Mouse (Mus musculus) myocyte (in vitro differentiated cells): ENCODE measurements around the gene Bckdhb.

Experiments used
- CEBPB ChIP-seq: IDR thresholded peaks from 2 replicates; pipeline ENCODE4 v1.6.1; 2011; ENCODE audit warnings: mild to moderate bottlenecking, moderate library complexity; ENCODE audit not compliant: poor library complexity, insufficient read depth, severe bottlenecking
- E2F4 ChIP-seq: IDR thresholded peaks from one replicate; pipeline ENCODE4 v1.6.1; 2011; ENCODE audit warnings: mild to moderate bottlenecking, control low read depth, moderate library complexity; ENCODE audit not compliant: insufficient read depth
- MAX ChIP-seq: IDR thresholded peaks from one replicate; pipeline ENCODE4 v1.6.1; 2011; ENCODE audit warnings: low read depth, mild to moderate bottlenecking, control low read depth
- MYOD1 ChIP-seq, 3 experiments: IDR thresholded peaks; one replicate each; pipeline ENCODE4 v1.6.1; 2011; ENCODE audit warnings: control low read depth in 2 of 3, low read depth in 2 of 3, mild to moderate bottlenecking in 2 of 3, moderate library complexity in 1 of 3; ENCODE audit not compliant: insufficient read length in 2 of 3, control insufficient read depth in 1 of 3
- MYOG ChIP-seq, 3 experiments: IDR thresholded peaks; one replicate each; pipeline ENCODE4 v1.6.1; 2011; ENCODE audit warnings: control low read depth in 2 of 3, low read depth in 2 of 3, mild to moderate bottlenecking in 2 of 3; ENCODE audit not compliant: insufficient read length in 2 of 3, control insufficient read depth in 1 of 3, insufficient read depth in 1 of 3
- POLR2A ChIP-seq: IDR thresholded peaks from one replicate; pipeline ENCODE4 v1.6.1; 2011; ENCODE audit warnings: low read depth, mild to moderate bottlenecking, control low read depth, moderate library complexity; ENCODE audit not compliant: insufficient read length
- POLR2AphosphoS2 ChIP-seq: IDR thresholded peaks from one replicate; pipeline ENCODE4 v1.6.1; 2011; ENCODE audit warnings: low read depth, control low read depth; ENCODE audit not compliant: insufficient read length
- REST ChIP-seq: IDR thresholded peaks from one replicate; pipeline ENCODE4 v1.6.1; 2011; ENCODE audit warnings: mild to moderate bottlenecking, control low read depth, moderate library complexity; ENCODE audit not compliant: insufficient read depth, insufficient read length
- SRF ChIP-seq: IDR thresholded peaks from one replicate; pipeline ENCODE4 v1.6.1; 2011; ENCODE audit warnings: low read depth; ENCODE audit not compliant: control insufficient read depth, insufficient read length
- TCF12 ChIP-seq: IDR thresholded peaks from one replicate; pipeline ENCODE4 v1.6.1; 2011; ENCODE audit warnings: mild to moderate bottlenecking, control low read depth; ENCODE audit not compliant: poor library complexity, insufficient read depth, severe bottlenecking
- TCF3 ChIP-seq: IDR thresholded peaks from one replicate; pipeline ENCODE4 v1.6.1; 2011; ENCODE audit warnings: low read depth, control low read depth; ENCODE audit not compliant: insufficient read length
- USF1 ChIP-seq: IDR thresholded peaks from one replicate; pipeline ENCODE4 v1.6.1; 2011; ENCODE audit warnings: low read depth, mild to moderate bottlenecking, control low read depth, moderate library complexity

- TF ChIP-seq CEBPB (no peak), POLR2A (no peak), MAX (no peak), USF1 (no peak), POLR2AphosphoS2 (no peak), TCF12 (no peak), MYOD1 (IDR thresholded peaks at IDR 0.05; ENCODE audit: control insufficient read depth in 1 of 3, insufficient read length in 2 of 3, low read depth in 2 of 3) (no peak), E2F4 (no peak), TCF3 (no peak), SRF (no peak), MYOG (IDR thresholded peaks at IDR 0.05; ENCODE audit: control insufficient read depth in 1 of 3, insufficient read depth in 1 of 3, insufficient read length in 2 of 3, low read depth in 2 of 3) (no peak), REST (no peak)
Observed at GRCm38 (mm10) chr9:84008961-84009360, 84.0 kb downstream of the Bckdhb start.
